Mouse (Mus musculus) telencephalon, adult 2 months (tissue): ENCODE measurements around the gene Plrg1.

ENCODE experiments used
- DNase-seq: peaks from one replicate; pipeline ENCODE4 v3.0.0-alpha.2; 2011; ENCODE audit warnings: low read depth, low spot score

Plrg1 gene

DNA sequence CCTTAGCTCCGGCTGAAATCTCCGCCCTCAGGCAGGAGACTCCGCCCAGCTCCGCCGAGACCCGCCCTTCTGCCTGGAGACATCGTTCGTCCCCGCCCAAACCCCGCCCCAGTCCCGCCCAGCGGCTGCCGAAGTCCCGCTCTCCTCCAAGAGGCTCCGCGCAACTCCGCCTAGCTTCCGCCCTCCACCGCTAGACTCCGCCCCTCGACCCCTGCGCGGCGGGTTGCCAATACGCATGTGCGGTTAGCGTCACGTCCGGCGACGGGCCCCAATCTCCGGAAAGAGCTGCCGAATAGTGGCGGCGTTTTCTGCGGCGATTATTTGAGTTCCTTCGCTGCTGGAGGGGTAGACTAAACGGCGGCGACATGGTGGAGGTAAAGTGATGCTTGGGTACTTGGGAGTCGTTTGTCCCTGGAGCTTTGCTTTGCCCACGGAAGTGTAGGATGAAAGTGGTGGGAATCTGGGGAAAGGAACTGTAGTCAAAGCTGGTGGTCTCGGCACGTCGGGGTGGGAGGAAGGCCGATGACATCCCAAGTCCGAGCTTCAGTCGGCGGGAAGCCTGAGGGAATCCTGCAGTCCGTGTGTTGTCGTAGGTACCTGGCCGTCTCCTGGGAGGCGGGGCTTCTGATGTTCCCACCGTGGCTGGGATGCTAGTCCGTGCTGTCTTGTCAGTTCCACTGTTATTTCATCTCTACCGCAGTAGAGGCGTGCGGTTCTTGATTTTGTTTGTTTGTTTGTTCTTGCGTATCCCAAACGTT is at the start of gene Plrg1:
Gene Plrg1, plus strand, starts transcription at position 242 of the 758 bp plus-strand sequence.
- peak; percentile 94 for DNase-seq

GRCm38 (mm10) chr3:83007557-83007956 is 47.8 kb upstream of the Plrg1 start, which contains the start of gene Fgg:
Fgg (plus strand) TSS chr3:83007724.
- no peak for DNase-seq

DNA sequence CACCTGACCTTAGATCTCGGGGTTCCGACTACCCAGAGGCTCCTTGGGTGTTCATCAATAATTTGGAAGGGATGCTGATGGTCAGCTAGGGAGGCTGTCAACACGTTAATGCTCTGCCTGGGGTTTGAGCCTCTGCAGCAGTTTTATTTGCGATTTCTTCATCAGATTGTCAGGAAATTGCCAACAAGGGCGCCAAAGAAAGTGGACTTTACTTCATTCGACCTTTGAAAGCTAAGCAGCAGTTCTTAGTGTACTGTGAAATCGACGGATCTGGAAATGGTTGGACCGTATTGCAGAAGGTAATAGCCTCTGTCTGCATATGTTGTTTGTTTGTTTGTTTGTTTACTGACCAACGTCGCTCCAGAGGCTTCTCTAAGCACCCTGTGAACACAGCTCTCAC is 45.0 kb upstream of the Plrg1 start:
- no peak for DNase-seq

GRCm38 (mm10) chr3:83011136-83011535 is 44.2 kb upstream of the Plrg1 start:
- no peak for DNase-seq

DNA sequence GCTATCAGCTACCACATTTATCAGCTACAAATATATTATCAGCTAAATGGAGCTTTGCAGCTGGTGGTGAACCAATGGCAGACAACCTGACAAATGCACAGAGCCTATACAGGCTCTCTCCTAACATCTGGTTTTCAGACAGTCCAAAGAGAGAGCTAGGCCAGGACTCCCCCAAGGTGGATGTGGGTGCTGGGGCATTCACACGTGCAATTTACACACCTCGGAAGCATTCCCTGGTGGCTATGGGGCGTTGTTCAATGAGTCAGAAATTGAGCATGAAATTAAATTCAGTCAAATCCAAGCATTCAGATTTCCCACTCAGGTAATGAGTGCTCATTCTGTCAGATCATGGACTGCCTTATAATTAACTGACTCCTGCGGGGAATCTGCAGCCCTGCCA is 43.8 kb upstream of the Plrg1 start:
- no peak for DNase-seq

DNA sequence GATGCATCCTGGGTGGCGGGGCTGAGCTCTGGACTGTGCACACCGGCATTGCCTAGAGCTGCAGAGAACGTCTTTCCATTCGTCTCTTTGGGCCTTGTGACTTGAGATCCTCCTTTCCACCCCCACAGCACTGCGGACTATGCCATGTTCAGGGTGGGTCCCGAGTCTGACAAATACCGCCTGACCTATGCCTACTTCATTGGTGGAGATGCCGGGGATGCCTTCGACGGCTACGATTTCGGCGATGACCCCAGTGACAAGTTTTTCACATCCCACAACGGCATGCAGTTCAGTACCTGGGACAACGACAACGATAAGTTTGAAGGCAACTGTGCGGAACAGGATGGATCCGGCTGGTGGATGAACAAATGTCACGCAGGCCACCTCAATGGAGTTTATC is 42.7 kb upstream of the Plrg1 start:
- DNase-seq, result no peak

- no peak for DNase-seq
These were observed 41.4 kb upstream of the Plrg1 start for GRCm38 (mm10) chr3:83013951-83014350.

GRCm38 (mm10) chr3:83016236-83016635 is 39.1 kb upstream of the Plrg1 start:
- DNase-seq, result no peak

DNA sequence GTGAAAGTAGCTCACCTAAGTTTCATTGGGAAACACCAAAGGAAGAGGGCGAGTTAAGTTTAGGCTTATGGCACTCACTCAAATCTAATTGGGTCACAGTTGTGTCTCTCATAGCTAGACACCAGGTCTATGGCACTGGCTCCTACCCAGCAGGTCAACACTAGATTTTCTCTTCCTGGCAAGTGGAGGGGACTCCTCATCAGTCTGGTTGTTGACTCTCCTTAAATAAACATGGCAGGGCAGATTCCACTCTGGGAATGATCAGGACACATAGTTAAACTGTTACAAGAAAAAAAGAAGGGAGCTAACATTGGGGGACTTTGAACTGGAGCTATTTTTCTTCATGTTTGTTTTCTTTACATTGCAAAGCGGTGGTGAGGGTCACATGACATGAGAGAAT is 34.9 kb upstream of the Plrg1 start:
- DNase-seq, result no peak

- DNase-seq, result no peak
These were observed 34.1 kb upstream of the Plrg1 start for GRCm38 (mm10) chr3:83021176-83021575.

- DNase-seq, result peak; percentile 22
These were observed 30.3 kb upstream of the Plrg1 start for GRCm38 (mm10) chr3:83025036-83025435.

DNA sequence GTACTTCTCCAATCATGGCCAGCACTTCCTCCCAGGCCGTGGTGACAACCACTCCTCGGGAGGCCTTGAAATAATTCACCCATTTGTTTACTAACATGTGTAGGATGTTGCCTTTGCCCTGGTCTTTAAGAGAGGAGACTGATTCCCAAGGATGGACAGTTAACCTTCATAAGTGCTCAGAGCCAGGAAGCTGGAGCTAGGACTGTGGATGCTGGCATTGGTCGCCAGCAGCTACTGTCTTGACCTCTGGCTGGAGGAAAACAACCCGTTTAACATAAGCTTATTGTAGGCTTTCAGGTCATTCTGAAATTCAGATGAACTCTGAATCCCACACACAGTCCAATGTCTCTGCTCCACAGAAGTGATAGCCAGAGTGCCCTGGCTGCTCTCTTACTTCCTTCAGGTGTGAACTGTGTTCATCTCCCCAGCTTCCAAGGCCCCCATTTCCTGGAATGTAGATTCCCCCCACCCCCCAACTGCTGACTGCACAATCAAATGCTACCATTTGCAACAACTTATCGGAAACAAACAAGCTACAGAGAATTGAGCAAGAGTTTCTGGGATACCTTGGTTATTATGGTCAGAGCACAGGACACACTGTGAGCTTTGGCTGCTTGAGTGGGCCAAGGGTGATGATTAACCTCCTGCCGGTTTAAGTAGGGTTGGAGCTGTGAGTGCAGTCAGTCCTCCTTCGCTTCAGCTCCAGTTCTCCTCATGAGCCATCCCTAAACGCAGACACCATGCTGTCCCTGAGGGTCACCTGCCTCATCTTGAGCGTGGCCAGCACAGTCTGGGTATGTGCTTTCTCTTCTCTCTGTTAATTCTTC is 29.6 kb upstream of the Plrg1 start, which contains the start of gene Fga:
Gene Fga, plus strand, starts transcription at position 602 of the 827 bp plus-strand sequence.
- no peak for DNase-seq

DNA sequence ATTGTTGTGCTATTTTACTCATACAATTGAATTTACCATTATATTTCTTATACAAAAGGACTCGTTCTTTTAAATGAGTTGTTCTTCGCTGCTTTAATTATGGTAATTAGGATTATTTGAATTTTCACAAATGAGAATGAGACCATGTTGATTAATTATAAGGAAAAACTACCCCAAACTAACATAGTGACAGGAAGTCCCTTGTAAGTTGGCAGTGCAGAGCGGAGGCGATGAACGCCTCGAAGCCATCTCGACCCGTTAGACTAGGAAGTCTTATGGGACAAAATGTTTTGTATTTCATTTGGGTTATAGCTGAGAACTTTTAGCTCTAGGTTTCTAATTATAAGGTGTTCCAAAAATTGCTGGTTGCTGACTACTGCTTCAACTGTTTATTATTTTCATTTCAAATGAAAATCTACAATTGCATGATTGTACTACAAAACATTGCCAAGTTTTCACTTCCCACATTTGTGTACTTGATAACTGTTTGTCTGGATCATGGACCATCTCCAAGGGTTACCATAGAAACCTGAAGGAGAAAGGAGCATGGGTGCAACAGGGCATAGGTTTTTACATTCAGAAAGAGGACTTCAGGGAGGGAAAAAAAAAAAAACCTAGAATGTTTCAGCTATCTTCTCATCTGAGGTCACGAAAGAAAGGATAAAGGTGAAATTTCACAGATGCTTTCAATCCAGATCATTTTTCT is 27.6 kb upstream of the Plrg1 start:
- peak; percentile 27 for DNase-seq

- DNase-seq, result no peak
These were observed 25.0 kb upstream of the Plrg1 start for GRCm38 (mm10) chr3:83030331-83030730.

GRCm38 (mm10) chr3:83032746-83033308 is 22.5 kb upstream of the Plrg1 start:
- DNase-seq, result no peak

DNA sequence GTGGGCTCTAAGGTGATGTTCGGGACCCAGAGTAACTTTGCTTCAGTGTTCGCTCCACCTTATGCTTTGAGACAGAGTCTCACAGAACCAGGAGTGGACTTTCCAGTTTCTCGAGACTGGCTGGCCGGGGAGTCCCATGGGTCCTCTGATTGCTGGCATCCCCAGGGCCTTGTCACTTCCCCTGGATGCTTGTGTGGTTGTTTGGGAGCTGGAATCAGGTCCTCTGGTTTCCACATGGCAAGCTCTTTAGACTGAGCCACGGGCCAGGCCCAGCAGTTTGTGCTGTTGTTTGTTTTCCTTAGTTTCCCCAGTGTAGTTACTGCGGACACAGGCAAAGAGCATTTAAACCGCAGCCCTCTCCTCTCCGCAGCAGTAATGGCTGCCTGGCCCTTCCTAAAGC is 21.5 kb upstream of the Plrg1 start:
- DNase-seq, result no peak

DNA sequence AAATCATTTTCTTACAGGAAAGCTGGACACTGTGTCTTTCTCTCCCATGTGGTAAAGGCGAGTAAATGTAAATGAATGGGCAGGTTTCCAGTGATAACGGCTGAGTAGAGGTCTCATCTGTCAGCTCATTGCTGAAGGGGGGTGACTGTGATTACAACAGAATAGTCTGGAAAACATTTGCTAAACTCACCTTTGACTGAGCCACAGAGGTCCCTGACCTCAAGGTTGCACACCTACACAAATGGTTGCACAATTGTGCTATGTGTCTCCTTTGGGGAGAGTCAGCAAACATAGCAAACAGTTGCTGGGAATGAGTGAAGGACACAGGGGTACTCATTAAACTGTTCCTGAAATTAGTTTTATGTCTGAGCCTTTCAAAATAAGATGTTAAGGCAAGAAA is 16.5 kb upstream of the Plrg1 start:
- no peak for DNase-seq

DNA sequence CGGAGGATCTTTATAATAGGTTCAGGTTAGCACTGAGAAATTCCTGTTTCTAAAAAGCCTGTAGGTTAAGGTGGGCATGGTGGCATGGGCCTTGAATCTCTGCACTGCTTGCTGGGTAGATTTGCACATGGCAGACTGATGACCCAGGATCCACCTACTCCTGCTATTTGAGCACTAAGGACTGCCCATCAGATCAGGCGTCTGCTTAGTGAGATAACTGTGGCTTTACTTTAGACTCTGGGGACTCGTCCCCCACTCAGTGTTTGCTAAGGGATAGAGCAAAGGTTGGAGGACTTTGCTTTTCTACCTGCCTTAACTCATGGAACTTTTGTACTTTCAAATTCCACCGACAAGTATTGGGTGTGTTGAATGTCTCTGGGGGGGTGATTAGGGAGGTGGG is 15.7 kb upstream of the Plrg1 start:
- DNase-seq, result no peak

GRCm38 (mm10) chr3:83042451-83042850 is 12.9 kb upstream of the Plrg1 start:
- no peak for DNase-seq

- no peak for DNase-seq
These were observed 8.7 kb upstream of the Plrg1 start for GRCm38 (mm10) chr3:83046649-83047048.

DNA sequence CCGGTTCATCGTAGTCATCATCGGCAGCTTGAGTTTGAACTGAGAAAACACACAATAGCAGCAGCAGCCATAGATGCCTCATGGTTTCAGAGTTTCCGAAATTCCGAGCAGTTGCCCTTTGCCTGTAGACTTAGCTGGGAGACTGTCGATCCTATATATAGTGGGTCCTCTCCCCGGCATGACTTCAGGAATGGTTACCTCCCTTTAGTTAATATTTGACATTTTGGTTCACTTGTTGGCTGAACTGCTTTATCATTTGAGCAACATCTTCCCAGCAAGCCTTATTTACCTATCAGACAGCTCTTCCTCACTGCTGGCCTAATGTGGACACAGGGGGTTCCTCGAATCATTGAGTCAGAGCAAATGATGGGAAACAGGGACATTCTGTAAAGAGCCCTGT is 5.6 kb upstream of the Plrg1 start, which contains the start of gene Fgb:
Gene Fgb, minus strand, starts transcription at position 184 of the 400 bp plus-strand sequence.
- no peak for DNase-seq

- DNase-seq, result no peak
These were observed 4.7 kb upstream of the Plrg1 start for GRCm38 (mm10) chr3:83050661-83051060.
